Mouse (Mus musculus): ENCODE measurements at regions not wholly inside any gene's neighbourhood (a gene's known extent, or its start where the extent isn't known, plus 50 kb on each side); places are given as distances from the start of the nearest gene placed in this dataset.

GRCm38 (mm10) chr7:37343691-37344233, 429.7 kb downstream of the Zfp536 start:
- TF ChIP-seq CTCF (IDR thresholded peaks at IDR 0.05; ENCODE audit: borderline replicate concordance, insufficient read depth, low read length) = no peak
- TF ChIP-seq POLR2A (IDR thresholded peaks at IDR 0.05; ENCODE audit: low read depth, low read length) = no peak

All from embryonic fibroblast, embryonic 13.5 days (primary cell).